Mouse (Mus musculus) brain, adult 2 months (tissue): ENCODE measurements around the gene Cul1.
A peak's percentile ranks its signal among the peaks of the same experiment; 100 is the strongest.
"Not testable (repeated sequence)": the region's sequence is repeated elsewhere in the genome, so short reads cannot be mapped to it uniquely, and the experiment has no call there.

Source experiments
- DNase-seq: peaks from one replicate; pipeline ENCODE4 v3.0.0; 2011; ENCODE audit warnings: low read depth, low spot score

The Cul1 gene

DNA sequence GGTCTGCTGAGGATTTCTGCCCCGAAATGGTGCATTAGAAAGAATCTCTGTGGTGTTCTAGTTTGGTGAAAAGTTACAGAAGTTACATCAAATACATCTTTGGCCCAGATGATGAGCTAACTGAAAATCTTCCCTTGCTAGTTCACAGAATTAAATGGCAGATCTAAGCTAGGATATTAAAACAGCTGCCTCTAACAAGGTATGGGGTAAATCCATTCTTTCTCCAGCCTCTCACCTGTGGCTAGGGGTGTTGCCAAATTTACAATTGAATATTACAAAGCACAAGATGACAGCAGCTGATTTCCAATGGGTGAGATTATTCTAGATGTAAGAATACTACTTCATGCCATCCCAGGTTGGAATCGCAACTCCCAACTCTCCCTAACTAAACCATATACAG lies at the start of gene Cul1:
Gene Cul1 (plus strand): TSS at position 301 of the 400 bp plus-strand sequence.
- no peak for DNase-seq

DNA sequence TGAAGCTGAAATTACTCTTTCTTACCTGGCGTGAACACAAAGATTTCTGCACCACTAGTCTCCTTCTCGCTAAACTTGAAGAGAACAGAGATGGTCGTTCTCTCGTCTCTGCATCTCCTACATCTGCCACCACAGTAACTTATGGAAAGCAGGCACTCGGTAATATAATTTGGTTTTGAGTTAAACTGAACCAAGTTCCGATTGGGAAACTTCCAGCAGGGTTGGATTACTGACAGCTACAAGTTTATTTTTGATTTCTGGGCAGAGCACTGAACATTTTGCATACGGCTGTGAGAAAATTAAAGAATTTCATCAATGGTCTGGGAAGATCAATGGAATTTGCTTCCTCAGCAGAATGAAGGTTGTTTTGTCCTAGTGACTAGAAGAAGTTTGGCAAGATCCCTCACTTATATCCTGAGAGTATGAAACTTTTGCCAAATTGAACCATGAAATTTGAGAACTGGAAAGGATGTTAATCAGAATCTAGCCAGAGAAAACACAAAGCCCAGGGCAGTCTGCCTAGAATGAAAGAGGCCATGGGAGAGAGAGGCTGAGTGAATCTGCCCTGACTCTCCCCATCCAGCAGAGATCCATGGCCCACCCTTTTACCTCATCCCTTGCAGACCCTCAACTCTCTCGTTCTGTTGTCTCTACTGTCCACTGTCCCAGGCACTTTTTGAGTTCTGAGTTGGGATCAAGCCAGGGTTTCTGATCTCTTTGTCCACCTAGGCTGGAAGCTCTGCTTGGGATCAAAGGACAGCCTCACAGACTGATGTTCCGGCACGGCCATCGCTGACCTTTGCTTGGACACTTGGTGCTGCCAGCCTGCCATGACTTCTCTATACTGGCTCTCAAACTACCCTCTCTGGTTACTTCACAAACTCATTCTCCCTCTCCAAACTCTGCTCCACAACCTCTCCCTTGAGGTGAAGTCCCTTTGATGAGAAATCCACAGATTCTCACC lies 48.5 kb upstream of the Cul1 start:
- DNase-seq = peak; percentile 29

DNA sequence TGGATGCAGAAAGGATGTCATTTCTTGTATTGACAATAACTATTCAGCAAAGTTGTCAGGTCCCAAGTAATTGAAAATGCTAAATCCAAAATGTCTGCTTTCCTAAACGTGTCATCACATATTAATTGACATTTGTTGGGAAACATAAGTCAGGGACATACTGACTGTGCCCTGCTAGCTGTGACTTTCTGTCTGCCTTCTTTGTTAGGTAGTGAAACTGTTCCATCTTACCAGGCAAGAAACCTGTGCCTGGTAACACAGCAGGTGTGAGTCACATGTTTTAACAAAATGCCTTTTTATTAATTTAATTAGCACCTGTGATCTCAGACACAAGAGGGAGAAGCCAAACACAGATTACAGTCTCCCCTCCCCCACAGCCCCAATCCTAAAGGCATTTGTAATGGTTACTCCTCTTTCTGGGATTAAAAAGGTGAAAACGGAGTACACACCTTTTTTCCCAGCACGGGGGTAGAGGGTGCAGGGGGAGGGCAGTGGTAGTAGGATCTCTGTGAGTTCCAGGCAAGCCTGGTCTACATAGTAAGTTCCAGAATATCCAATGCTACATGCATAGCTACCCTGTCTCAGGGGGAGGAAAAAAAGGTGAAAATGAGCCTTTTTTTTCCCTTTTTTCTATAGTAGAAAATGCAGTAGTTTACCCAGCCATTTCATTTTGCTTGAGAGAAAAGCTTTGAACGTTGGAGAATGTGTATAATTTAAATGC lies 40.2 kb upstream of the Cul1 start:
- no peak for DNase-seq

DNA sequence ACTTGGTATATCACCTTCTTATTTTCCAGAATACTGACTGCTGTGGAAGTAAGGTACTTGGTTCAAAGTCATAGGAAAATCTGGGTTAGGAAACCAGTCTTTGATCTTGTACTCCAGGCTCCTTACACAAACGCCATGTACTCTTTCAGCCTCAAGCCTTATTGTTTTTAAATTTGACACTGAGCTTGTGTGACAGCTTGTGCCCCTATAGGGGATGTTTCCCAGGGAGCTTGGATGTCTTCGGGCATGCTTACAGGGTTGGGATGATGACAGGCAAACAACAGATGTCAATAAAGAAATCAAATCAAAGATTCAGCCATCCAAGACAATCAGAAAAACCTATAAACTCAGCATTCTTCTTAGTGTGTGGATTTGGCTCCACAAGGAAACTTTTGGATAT lies 39.5 kb upstream of the Cul1 start:
- no peak for DNase-seq

DNA sequence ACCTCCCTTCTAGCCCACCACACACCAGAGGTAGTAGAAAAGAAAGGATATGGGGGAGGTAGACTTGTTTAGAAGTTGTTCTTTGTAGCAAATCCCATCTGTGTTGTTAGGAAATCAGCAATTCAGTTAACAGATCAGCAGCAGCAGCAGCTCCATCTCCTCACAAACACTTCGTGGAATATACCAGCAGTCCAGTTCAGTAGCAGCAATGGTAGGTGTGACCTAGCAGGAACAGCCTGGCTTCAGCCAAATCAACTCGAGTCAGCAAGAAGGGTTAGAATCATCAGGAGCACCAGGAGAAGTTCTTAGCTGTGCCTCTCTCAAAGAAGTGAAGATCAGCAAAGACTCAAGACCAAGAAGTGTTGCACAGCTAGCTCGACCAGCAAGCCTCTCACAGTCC lies 34.5 kb upstream of the Cul1 start:
- no peak for DNase-seq

DNA sequence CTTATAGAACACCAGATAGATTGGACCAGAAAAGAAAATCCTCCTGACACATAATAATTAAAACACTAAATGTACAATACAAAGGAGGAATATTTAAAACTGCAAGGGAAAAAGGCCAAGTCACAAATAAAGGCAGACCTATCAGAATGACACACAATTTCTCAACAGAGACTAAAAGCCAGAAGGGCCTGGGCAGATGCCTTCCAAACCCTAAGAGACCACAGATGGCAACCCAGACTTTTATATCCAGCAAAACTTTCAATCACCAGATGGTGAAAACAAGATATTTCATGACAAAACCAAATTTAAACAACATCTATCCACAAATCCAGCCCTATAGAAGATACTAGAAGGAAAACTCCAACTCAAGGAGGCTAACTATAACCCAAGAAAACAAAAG lies 33.0 kb upstream of the Cul1 start:
- DNase-seq = no peak

DNA sequence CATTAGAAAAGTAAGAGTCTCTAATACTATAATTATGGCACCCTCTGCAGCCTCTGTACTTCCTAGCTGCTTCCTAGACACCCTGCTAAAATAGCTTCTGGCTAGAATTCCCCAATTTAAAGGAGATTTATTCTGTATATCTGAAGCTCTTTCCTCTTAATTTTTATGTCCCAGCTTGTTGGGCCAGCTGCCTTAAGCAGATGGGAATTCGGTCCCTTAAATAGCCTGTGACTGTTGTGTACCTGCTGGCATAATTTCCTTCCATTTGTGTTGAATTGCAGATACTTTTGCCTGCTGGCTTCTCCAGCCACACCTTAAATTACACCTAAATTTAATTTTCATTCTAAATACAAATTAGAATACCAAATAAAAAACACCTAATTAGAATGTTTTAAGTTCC lies 32.0 kb upstream of the Cul1 start:
- peak; percentile 50 for DNase-seq

DNA sequence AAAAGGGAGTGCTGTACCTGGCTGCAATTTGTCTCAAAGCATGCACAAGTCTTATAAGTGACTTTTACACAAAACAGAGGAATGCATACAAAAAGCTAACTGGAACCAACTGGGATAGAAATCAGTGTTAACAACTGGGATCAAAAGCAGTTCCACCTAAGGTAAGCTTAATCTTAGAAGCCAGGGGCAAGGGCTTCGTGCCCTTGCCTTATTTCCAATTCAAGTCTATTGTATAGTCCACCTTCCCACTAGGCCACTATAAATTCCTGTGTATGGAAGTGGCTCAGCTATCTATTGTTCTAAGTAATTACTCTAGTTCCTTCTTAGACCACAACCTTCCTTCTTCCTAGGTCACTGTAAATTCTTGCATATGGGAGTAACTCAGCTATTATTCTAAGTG lies 27.1 kb upstream of the Cul1 start:
- no peak for DNase-seq

DNA sequence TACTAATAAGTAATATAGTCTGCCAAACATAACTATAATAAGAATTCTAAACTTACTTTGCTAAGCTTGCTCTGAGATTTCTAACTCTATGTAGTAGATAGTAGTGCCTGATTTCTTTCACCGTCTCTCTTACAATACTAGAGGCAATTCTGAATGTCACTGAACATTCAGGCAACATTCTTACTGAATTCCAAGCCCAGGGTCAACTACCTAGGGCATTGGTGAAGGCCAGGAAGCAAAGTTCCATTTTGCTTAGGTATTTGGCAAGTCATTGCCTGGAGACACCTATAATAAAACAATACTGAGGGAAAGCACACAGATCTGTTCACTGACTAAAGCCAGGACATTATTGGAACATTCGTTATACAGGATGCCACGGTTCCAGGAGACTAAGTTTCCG lies 26.6 kb upstream of the Cul1 start:
- not testable (repeated sequence) for DNase-seq

DNA sequence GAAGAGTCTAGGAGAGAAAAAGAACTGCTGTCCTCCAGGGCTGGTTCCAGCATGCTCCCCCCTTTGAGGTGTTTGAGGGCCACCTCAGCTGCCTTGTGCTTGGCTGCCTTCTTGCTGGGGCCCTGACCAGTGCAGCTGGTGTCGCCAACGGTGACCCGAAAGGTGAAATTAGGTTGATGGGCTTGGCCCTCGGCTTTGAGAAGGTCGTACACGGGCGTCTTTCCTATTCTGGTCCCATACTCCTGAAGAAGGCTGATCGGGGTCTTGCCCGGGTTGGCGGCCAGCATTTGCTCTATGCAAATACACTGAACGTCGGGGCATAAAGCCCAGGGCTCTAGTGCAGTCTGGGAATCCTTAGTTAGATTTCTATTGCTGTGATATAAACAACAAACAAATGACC lies 20.4 kb upstream of the Cul1 start:
- DNase-seq = not testable (repeated sequence)

DNA sequence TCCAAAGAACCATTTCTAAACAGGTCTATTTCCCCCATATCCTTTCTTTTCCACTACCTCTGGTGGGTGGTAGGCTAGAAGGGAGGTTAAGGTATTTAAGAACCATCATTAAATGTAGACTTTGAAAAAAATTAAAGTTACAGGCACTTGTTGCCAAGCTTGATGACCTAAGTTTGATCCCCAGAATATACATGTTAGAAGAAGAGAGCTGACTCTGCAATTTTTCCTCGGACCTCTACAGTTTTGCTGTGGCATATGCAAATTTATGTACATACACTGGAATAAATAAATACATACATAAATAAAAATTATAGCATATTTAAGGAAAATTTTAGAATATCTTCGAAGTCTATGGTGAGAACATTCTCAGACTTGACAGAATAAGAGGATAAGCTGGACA lies 13.1 kb upstream of the Cul1 start:
- no peak for DNase-seq

DNA sequence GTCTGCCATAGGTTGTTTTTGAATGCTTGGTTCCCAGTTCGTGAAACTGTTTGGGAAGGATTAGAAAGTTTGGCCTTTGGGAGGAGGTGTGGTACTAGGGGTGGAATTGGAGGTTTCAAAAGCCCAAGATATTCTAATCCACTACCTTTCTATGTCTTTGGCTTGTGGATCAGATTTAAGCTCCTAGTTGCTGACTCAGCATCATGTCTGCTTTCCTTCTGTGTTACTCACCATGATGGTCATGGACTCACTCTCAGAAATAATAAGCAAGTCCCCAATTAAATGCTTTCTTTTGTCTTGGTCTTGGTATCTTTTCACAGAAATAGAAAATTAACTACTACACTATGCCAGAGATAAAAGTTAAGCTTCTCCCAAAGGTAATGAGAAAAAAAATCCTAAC lies 5.5 kb upstream of the Cul1 start:
- no peak for DNase-seq

DNA sequence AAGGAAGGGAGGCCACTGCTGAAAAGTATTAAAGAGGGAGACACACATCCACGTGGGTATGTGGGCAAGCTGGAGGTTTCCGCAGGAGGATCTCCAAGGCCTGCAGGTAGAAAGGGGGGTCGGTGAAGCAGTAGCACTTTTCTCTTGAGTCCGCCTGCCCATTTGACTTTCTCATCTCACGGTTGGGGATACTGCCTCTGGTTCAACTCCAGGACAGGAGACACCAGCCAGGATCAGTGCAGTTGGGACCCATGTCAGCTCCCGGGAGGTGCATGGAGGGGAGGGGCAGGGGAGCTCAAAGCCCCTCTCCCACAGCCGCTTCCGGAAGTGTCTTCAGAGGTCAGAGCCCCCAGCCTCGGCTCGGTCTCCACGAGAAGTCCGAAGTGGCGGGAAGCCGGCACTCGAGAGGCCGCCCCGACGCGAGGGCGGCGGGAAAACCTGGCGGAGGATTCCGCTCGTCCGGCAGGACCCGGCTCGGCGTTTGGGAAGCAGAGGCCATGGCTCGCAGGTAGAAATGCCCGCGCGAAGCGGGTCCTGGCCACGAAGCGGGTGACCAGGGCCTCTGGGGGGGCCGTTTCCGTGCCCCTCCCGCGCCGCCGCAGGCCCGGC lies 428 bp downstream of the Cul1 start:
- peak; percentile 58 for DNase-seq

DNA sequence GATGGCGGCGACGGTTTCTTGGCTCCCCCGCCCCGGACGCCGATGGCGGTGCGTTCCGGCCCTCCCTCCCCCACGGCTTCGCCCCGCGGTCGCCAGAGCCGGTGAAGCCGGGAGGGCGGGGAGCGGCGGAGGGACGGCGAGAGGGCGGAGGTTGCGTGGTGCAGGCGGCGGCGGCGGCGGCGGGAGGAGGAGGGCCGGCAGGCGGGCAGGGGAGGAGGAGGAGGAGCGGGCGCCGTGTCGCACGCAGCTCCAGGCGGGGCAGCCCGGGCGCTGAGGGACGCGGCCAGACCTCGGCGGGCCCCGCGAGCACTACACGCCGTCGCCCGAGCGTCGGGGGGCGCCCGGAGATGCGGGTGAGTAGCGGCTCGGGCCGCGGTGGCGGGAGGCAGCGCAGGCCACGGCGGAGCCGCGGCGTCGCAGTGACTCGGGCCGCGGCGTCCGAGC lies 955 bp downstream of the Cul1 start:
- peak; percentile 88 for DNase-seq

DNA sequence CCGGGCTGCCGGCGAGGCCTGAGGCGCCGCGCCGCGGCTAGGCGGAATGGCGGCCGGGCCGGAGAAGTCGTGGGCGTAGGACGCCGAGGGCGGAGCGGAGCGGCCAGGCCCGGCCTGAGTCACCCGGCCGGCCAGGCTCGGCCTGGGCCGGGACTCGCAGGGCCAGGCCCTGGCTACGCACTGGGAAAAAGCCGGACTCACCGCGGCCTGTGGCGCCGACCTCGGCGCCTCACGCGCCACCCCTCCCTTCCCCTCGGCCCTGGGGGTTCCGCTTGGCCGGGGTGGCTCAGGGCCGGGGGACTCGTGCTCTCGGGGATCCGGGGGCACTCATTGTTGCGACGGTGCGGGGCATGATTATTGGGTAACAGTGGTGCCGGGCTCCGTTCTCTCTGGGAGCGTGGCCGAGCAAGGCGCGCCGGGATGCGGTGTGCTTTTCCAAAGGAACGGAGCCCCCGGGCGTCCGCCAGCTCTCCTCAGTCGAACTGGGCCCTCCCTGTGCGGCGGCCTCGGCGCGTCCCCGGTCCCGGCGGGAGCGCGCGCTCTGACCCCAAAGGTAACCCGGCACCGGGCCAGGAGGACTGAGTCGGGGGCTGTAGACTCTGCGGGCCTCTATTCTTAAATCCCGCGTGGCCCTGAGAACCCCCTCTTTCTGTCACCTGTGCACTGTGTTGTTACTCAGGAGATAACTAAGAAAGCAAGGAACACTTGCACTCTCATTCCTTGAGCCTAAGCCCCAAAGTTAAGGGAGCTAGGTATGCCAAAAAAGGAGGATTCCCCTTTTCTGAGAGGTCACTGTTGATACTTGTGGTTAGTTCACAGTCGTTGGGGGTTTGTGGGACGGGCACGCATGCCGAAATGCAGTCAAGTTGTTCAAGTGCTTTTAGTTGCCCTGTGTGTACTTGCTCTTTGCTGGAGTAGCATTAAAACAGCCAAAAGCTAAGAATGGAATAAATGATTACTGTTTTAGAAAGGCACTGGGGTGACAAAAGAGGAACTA lies 1.7 kb downstream of the Cul1 start:
- DNase-seq = peak; percentile 77

DNA sequence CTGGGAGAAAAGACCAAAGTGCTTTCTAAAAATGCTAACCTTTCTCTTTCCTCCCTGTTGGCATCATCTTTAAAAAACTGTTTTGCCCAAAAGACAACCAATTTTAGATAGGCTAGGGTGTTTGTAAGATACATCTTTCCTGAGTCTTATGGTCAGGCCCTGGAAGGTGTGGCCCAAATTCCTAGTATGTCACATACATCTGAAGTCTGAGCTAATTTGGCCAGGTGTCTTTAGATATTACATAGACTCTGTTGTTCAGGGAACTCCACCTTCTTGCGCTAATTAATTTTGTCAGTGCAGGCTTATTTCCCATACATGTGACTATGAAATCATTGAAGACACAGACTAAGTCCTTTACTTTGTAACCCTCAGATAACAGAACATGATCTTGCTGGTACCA lies 2.6 kb downstream of the Cul1 start:
- DNase-seq = no peak

DNA sequence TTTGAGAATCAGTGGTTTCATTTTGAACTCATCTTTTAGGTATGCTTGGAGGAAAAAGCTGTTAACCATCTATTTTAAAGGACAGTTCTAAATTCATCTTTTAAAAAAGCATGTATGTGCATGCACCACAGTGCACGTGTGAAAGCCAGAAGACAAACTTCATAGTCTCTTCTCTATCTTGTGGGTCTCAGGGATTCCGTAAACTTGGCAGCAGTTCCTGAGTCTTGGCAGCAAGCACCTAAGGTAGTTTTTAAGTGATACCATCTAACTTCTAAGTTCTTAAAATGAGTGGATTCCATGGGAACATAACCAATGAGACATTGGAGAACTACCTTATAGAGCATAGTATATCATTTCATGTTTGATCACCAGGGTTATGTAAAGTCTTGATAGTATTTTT lies 3.7 kb downstream of the Cul1 start:
- DNase-seq = peak; percentile 19

DNA sequence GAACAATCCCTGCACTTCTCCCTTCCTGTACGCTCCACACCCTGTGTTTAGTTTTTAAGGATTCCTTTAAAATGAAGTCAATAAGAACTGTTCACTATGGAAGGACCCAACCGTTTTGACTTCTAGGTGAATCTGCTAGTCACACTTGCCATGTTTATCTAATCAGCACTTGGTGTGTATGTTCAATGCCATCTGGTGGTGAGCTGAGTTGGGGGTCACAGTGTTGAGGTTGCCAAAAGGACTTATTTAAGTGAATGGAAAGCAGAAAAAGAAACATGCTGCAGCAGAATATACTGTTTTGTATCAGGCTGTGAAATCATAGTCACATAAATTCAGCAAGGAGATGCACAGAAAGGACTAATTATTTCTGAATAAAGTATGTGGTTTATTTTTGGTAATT lies 12.2 kb downstream of the Cul1 start:
- DNase-seq = peak; percentile 45

DNA sequence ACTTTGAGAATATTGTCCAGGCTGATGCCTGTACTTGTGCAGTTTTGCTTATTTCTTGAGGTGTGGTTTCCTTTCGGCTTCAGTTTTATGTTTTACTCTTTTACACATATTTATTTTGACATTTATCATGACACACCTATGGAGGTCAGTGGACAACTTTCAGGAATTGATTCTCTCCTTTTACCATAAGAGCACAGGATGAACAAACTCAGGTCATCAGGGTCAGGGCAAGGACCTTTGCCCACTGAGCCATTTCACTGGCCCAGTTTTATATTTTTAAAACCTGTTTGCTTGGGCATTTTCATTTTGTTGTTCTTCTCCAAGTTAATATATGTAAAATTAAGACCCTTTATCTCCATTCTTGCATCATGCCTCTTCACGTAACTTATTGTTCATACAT lies 13.3 kb downstream of the Cul1 start:
- DNase-seq = no peak

DNA sequence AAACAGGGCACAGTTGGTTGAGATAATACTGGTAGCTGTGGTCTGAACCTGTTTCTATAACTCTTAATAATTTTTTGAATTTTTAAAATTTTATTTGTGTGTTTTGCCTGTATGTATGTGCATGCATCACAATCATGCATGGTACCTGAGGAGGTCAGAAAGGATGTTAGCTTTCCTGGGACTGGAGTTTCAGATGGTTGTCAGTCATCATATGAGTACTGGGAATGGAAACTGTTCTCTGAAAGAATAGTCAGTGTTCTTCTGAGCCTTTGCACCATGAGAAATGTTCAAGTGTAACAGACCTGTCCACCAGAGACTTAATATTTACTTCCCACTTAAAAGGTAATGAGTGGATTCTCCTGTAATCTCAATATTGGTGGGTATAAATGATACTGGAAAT lies 13.9 kb downstream of the Cul1 start:
- no peak for DNase-seq

DNA sequence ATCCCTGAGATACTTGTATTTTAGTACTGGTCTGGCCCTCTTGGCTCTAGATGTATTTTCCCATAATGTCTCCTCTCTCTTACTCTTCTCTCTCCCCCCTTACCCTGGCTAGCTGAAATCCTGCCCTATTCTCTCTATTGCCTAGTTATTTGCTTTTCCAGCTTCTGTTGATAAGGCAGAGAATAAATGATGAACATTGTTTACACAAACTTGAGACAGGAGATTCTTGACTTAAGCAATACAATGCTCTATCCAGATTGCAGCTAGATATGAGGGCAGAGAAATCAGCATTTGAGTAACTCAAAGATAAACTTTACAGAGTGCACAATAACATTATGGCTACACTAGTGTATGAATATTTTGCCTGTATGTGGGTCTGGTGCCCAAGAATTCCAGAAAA lies 16.6 kb downstream of the Cul1 start:
- DNase-seq = no peak
